ENCODE assay signal across 21 mouse cellular contexts in genomic region chr9:83249871-83250270, GRCm38 (mm10).
A peak's percentile ranks its signal among the peaks of the same experiment; 100 is the strongest.
DNase-seq lines count a peak whose midpoint lies in the region; ATAC-seq lines count a peak whose summit lies in the region.
"Had no signal": no experiment of that assay in that cellular context is flagged by ENCODE, and none has a peak within 500 bp of the region (broad histone marks: within the 10 kb centered on the region; RNA-seq: fewer than 3 reads in every experiment).

No protein-coding gene starts in this region.

- H3K27me3 ChIP-seq in heart, embryonic 11.5 days (ENCODE audit: control insufficient read depth, insufficient read depth, low read length): no peaks in the 10 kb centered on the region
- H3K27me3 ChIP-seq: embryonic facial prominence, embryonic 12.5 days; embryonic facial prominence, embryonic 15.5 days; forebrain, embryonic 15.5 days; hindbrain, embryonic 12.5 days; hindbrain, embryonic 15.5 days had no signal

- DNase-seq in adrenal gland, adult 2 months: peak; percentile 70
- no peak for DNase-seq in adrenal gland, adult 18-20 months (ENCODE audit: low spot score in 2 of 2)
- peak; percentile 58 for DNase-seq in adrenal gland, adult 8-10 months
- peak; percentile 16 for DNase-seq in adrenal gland, postnatal 25 days
- DNase-seq in left cerebral cortex, postnatal 25 days (ENCODE audit: low spot score in 2 of 2): no peak
- DNase-seq: B cell, adult 2 months; cerebellum, adult 11 months; cerebellum, adult 2 months; cerebellum, adult 9-11 months; cerebellum, postnatal 25 days; gastrocnemius, postnatal 36 days; heart, adult 2 months; kidney, adult 2 months had no signal

- no peak for ATAC-seq in heart, embryonic 11.5 days (replicated peaks; ENCODE audit: insufficient number of reproducible peaks, low FRiP score, low TSS enrichment)
- ATAC-seq: forebrain, embryonic 15.5 days; intestine, postnatal 0 days had no signal

- no peak overlapping the region for H3K4me3 ChIP-seq in heart, embryonic 11.5 days (ENCODE audit: low read depth, low read length)
- H3K4me3 ChIP-seq: embryonic facial prominence, embryonic 12.5 days; embryonic facial prominence, embryonic 15.5 days; forebrain, embryonic 15.5 days; heart, adult 2 months; heart, embryonic 10.5 days; hindbrain, embryonic 12.5 days; hindbrain, embryonic 15.5 days had no signal

- 96% methylated on average over 5 of the region's 5 CpGs for WGBS in heart, embryonic 11.5 days (ENCODE audit: insufficient replicate concordance)

- no peaks in the 10 kb centered on the region for H3K4me1 ChIP-seq in heart, embryonic 11.5 days (ENCODE audit: control insufficient read depth, insufficient read depth, low read length)
- H3K4me1 ChIP-seq: embryonic facial prominence, embryonic 12.5 days; embryonic facial prominence, embryonic 15.5 days; forebrain, embryonic 15.5 days; heart, embryonic 10.5 days; hindbrain, embryonic 12.5 days; hindbrain, embryonic 15.5 days had no signal

- H3K9me3 ChIP-seq in heart, embryonic 11.5 days (replicated peaks; ENCODE audit: control insufficient read depth, low read length): no peaks in the 10 kb centered on the region
- H3K9me3 ChIP-seq: embryonic facial prominence, embryonic 12.5 days; embryonic facial prominence, embryonic 15.5 days; forebrain, embryonic 15.5 days; heart, embryonic 10.5 days; hindbrain, embryonic 12.5 days; hindbrain, embryonic 15.5 days had no signal

- no peak overlapping the region for H3K27ac ChIP-seq in heart, embryonic 11.5 days (ENCODE audit: low read depth, low read length)
- H3K27ac ChIP-seq: embryonic facial prominence, embryonic 12.5 days; embryonic facial prominence, embryonic 15.5 days; forebrain, embryonic 15.5 days; heart, adult 2 months; heart, embryonic 10.5 days; hindbrain, embryonic 12.5 days; hindbrain, embryonic 15.5 days had no signal

- no peak overlapping the region for H3K4me2 ChIP-seq in heart, embryonic 11.5 days
- H3K4me2 ChIP-seq: embryonic facial prominence, embryonic 12.5 days; embryonic facial prominence, embryonic 15.5 days; forebrain, embryonic 15.5 days; hindbrain, embryonic 12.5 days; hindbrain, embryonic 15.5 days had no signal

- H3K36me3 ChIP-seq in heart, embryonic 11.5 days (ENCODE audit: control insufficient read depth, insufficient read depth, low read length): no peaks in the 10 kb centered on the region
- H3K36me3 ChIP-seq: embryonic facial prominence, embryonic 12.5 days; embryonic facial prominence, embryonic 15.5 days; forebrain, embryonic 15.5 days; heart, embryonic 10.5 days; hindbrain, embryonic 12.5 days; hindbrain, embryonic 15.5 days had no signal

- no peak overlapping the region for H3K9ac ChIP-seq in heart, embryonic 11.5 days (ENCODE audit: low read depth, low read length)
- H3K9ac ChIP-seq: embryonic facial prominence, embryonic 12.5 days; embryonic facial prominence, embryonic 15.5 days; forebrain, embryonic 15.5 days; hindbrain, embryonic 12.5 days; hindbrain, embryonic 15.5 days had no signal

- intact Hi-C loops in left cerebral cortex, postnatal 25 days (cut with DNase I): no loop called here

Comparison
In these comparisons a context has a peak if more than half of its experiments do, and no peak if none do; other contexts are left out.
1. DNase-seq: peak in adrenal gland, adult 2 months (single experiment), adrenal gland, adult 8-10 months (single experiment) and adrenal gland, postnatal 25 days (single experiment); none in adrenal gland, adult 18-20 months (0 of 2) and left cerebral cortex, postnatal 25 days (0 of 2).